Mouse (Mus musculus): ENCODE data around the gene Hoxb8.

- no peak for TF ChIP-seq CTCF (IDR thresholded peaks at IDR 0.05; ENCODE audit: low read depth)
- TF ChIP-seq EP300 (optimal IDR thresholded peaks at IDR 0.05): no peak
Measured at GRCm38 (mm10) chr11:96271541-96272011, 10.1 kb upstream of the Hoxb8 start.
